Mouse (Mus musculus) neural tube, embryonic 12.5 days (tissue): ENCODE results near the gene Cyth3. TPM values are rescaled to one million over a fixed set of nuclear protein-coding genes. Genes with fewer than 3 reads are reported as not detected.

Source experiments
- ATAC-seq: fragments of 200-750 bp; cut with Nextera tagmentation; 2 replicates; pipeline ENCODE4 v1.8.0; 2017; ENCODE audit warnings: low read depth, mild to moderate bottlenecking, moderate TSS enrichment, moderate library complexity; ENCODE audit not compliant: low FRiP score
- H3K27ac ChIP-seq: fragments of 300-500 bp; sonication (generic); 2 replicates; pipeline ENCODE4 v1.5.1; 2016
- H3K27me3 ChIP-seq: fragments of 300-500 bp; sonication (generic); replicated peaks from 2 replicates; pipeline ENCODE4 v1.6.1; 2016; ENCODE audit warnings: mild to moderate bottlenecking
- H3K36me3 ChIP-seq: fragments of 300-500 bp; sonication (generic); 2 replicates; pipeline ENCODE4 v1.6.1; 2016; ENCODE audit warnings: mild to moderate bottlenecking
- H3K4me1 ChIP-seq: fragments of 300-500 bp; sonication (generic); 2 replicates; pipeline ENCODE4 v1.6.1; 2016
- H3K4me2 ChIP-seq: fragments of 300-500 bp; sonication (generic); replicated peaks from 2 replicates; pipeline ENCODE4 v1.6.1; 2016; ENCODE audit warnings: mild to moderate bottlenecking
- H3K4me3 ChIP-seq: fragments of 300-500 bp; sonication (generic); 2 replicates; pipeline ENCODE4 v1.5.1; 2016
- H3K9ac ChIP-seq: fragments of 300-500 bp; sonication (generic); 2 replicates; pipeline ENCODE4 v1.6.1; 2016; ENCODE audit warnings: mild to moderate bottlenecking
- H3K9me3 ChIP-seq: fragments of 300-500 bp; sonication (generic); 2 replicates; pipeline ENCODE4 v1.6.1; 2016; ENCODE audit warnings: mild to moderate bottlenecking
- WGBS: fragments of 180-500 bp; shearing (Covaris S2); methylation state at CpG from one replicate; pipeline ENCODE4 v1.1.7; 2016; 5-methylcytosine and 5-hydroxymethylcytosine counted together
- polyA plus RNA-seq: library from polyadenylated mRNA; unstranded; fragments of >200 nt; fragmentation: Nextera tagmentation; extraction: Ambion mirVana; gene quantifications from 2 replicates; pipeline ENCODE4 v1.2.1, GENCODE M21; 2016

Cyth3 gene
- polyA plus RNA-seq, 1 experiment from 2014 or later, result 42.4 TPM

DNA sequence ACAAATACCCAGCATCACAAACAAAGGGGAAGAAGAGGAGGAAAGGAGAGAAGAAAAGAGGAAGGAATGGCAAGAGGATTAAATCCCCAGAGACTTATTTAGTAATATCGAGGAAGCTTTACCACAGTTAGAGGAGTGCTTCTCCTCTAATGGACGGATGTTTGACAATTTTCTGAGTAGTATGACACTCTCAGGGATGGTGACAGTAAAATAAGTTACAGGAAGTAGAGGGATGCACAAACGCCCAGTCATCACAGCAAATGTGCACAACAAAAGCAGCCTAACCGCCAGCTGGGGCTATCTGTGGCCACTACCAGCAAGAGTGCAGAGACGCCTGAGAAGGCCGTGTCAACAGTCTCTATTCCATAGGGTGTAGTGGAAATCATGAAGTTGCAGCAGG is 57.4 kb downstream of the Cyth3 start:
- Histone ChIP-seq H3K27ac (no peak overlapping the region), H3K4me1 (no peaks in the 10 kb centered on the region; the same call in 1 of the 2 replicates), H3K9ac (no peak overlapping the region), H3K9me3 (no peaks in the 10 kb centered on the region), H3K27me3 (no peaks in the 10 kb centered on the region), H3K36me3 (no peaks in the 10 kb centered on the region), H3K4me2 (no peak overlapping the region), H3K4me3 (no peak overlapping the region)
- no peak for ATAC-seq
- WGBS, result 79% methylated on average over 6 of the region's 6 CpGs

DNA sequence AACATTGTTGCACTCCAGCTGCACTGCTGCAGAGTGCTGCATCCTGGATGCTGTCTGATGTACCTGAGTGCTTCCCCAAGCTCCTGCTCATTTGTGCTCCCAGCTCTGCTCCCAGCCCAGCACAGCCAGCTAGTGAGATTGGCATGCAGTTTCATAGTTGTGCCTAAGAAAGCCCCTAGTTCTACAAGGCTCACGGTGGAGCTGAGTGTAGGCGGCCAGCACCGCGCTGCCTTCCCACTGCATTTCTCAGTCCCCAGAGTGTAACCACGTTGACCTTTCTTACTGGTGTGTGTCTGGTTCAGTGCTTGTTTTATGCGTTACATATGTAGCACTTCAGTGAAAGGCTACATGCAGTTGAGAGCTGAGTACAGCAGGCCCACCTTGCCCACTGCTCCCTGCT is 61.4 kb downstream of the Cyth3 start:
- H3K9ac ChIP-seq, result no peak overlapping the region
- H3K4me1 ChIP-seq, result no peaks in the 10 kb centered on the region; the same call in 1 of the 2 replicates
- H3K9me3 ChIP-seq, result no peaks in the 10 kb centered on the region
- no peak overlapping the region for H3K27ac ChIP-seq
- no peak for ATAC-seq
- peaks cover 11% of the 10 kb centered on the region; the same call in 1 of the 2 replicates for H3K36me3 ChIP-seq
- H3K27me3 ChIP-seq, result no peaks in the 10 kb centered on the region
- 72% methylated on average over 6 of the region's 6 CpGs for WGBS
- no peak overlapping the region for H3K4me3 ChIP-seq
- no peak overlapping the region for H3K4me2 ChIP-seq

DNA sequence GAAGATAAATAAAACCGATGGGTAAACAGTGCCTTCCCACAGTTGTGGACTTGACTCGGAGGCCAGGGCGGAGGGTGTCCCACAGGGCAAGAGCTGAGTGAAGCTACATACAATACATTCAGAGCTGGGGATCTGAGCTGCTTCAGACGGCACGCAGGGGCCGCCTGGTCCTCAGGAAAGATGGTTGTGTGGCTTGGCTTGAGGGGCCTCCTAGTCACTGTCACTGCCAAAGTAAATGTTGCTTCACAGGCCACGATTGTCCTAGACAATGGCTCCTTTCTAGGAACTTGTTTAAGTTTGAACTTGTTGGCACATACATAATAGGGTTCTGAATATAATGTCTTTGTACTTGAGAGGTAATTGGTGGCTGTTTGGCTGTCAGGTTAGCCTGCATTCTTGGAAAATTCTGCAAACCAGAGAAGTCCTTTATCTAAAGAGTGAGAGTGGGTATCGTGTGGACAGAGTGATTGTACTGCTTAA is 62.7 kb downstream of the Cyth3 start:
- H3K9me3 ChIP-seq, result no peaks in the 10 kb centered on the region
- H3K9ac ChIP-seq, result no peak overlapping the region
- H3K4me2 ChIP-seq, result no peak overlapping the region
- ATAC-seq, result no peak
- no peaks in the 10 kb centered on the region; the same call in 1 of the 2 replicates for H3K4me1 ChIP-seq
- WGBS, result 80% methylated on average over 8 of the region's 8 CpGs
- no peak overlapping the region for H3K4me3 ChIP-seq
- no peak overlapping the region for H3K27ac ChIP-seq
- H3K27me3 ChIP-seq, result no peaks in the 10 kb centered on the region
- H3K36me3 ChIP-seq, result peaks cover 11% of the 10 kb centered on the region; the same call in 1 of the 2 replicates

DNA sequence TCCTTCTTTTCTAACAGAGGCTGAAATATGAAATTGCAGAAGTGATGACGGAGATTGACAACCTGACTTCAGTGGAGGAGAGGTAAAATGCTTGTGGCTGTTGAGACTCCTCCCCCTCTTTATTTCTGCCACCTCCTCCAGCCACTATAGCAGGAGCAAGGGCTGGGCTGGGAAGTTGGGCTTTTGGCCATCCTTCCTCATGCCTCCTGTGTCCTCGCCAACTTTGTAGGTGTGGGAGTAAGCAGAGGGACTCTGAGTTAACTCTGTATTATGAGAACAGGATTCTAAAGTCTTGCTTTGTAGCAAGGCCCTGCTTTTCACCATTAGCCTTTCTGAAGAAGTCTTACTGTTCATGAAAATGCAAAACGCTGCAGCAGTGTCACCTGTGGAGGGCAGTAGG is 64.2 kb downstream of the Cyth3 start:
- H3K9me3 ChIP-seq, result no peaks in the 10 kb centered on the region
- H3K36me3 ChIP-seq, result peaks cover 11% of the 10 kb centered on the region; the same call in 1 of the 2 replicates
- H3K4me1 ChIP-seq, result no peaks in the 10 kb centered on the region; the same call in 1 of the 2 replicates
- ATAC-seq, result no peak
- no peak overlapping the region for H3K27ac ChIP-seq
- H3K4me3 ChIP-seq, result no peak overlapping the region
- no peak overlapping the region for H3K4me2 ChIP-seq
- no peaks in the 10 kb centered on the region for H3K27me3 ChIP-seq
- no peak overlapping the region for H3K9ac ChIP-seq
- 88% methylated on average over 3 of the region's 3 CpGs for WGBS

DNA sequence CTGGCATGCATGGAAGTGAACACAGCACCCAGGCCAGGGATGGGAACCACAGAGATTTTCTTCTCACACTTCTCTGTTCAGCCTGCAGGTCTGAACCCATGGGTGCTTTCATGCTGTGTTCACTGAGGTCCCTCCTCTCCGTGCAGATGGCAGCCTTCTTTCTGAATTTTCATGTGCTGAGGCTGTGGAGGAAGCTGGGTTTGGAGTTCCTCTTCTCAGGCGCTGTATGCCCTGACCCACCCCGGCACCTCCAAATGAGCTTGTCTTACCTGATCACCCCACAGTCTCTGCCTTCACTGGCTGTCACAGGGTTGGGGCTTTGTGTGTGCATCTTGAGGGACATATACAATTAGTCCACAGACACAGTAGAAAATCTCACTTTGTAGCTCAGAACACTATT is 65.3 kb downstream of the Cyth3 start:
- Histone ChIP-seq H3K4me1 (no peaks in the 10 kb centered on the region; the same call in 1 of the 2 replicates), H3K9me3 (no peaks in the 10 kb centered on the region), H3K9ac (no peak overlapping the region), H3K27ac (no peak overlapping the region), H3K4me2 (no peak overlapping the region), H3K4me3 (no peak overlapping the region), H3K27me3 (no peaks in the 10 kb centered on the region), H3K36me3 (peaks cover 11% of the 10 kb centered on the region; the same call in 1 of the 2 replicates)
- WGBS, result 98% methylated on average over 3 of the region's 3 CpGs
- ATAC-seq, result no peak

DNA sequence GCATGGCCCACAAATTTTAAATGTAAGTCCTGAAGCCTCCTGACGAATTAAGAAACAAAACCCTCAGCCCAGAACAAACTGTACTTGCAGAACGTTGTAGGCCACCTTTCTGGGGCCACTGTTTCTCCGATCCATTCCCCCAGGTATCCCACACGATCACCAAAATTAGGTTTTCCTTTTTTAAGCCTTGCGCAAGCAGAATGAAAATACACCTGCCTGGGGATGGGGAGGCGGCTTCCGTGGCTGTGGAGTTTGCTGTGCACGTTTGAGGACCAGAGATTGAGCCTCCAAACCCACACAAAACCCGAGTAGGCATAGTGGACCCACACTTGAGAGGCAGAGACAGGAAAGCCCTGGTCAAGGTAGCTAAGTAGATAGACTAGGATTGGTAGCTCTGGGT is 68.1 kb downstream of the Cyth3 start:
- H3K27ac ChIP-seq, result no peak overlapping the region
- no peak overlapping the region for H3K9ac ChIP-seq
- no peaks in the 10 kb centered on the region for H3K9me3 ChIP-seq
- peaks cover 21% of the 10 kb centered on the region for H3K36me3 ChIP-seq
- WGBS, result 88% methylated on average over 9 of the region's 9 CpGs
- no peak overlapping the region for H3K4me2 ChIP-seq
- no peak for ATAC-seq
- no peaks in the 10 kb centered on the region for H3K27me3 ChIP-seq
- no peaks in the 10 kb centered on the region; the same call in 1 of the 2 replicates for H3K4me1 ChIP-seq
- H3K4me3 ChIP-seq, result no peak overlapping the region

DNA sequence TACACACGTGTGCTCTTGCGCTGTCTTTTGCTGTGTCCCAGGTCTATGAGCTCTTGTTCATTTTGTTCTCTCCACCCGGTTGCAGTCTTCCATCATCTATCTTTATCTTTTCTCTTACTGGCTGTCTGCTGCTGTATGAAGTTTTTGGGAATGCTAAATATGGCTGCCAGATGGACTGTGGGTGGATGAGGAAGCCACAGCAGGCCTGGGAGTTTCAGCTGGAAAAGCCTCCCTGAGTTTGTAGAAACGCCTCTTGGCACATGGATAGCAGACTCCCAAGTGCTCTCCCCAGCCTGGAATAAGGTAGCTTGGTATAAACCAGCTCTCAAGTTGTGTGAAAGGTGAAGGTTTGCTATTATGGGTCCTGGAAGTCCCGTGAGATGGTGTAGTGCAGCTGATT is 68.7 kb downstream of the Cyth3 start:
- WGBS, result 90% methylated on average over 5 of the region's 5 CpGs
- no peaks in the 10 kb centered on the region for H3K27me3 ChIP-seq
- no peaks in the 10 kb centered on the region; the same call in 1 of the 2 replicates for H3K4me1 ChIP-seq
- ATAC-seq, result no peak
- no peaks in the 10 kb centered on the region for H3K9me3 ChIP-seq
- no peak overlapping the region for H3K27ac ChIP-seq
- H3K4me3 ChIP-seq, result no peak overlapping the region
- no peak overlapping the region for H3K9ac ChIP-seq
- H3K36me3 ChIP-seq, result peaks cover 21% of the 10 kb centered on the region
- no peak overlapping the region for H3K4me2 ChIP-seq

DNA sequence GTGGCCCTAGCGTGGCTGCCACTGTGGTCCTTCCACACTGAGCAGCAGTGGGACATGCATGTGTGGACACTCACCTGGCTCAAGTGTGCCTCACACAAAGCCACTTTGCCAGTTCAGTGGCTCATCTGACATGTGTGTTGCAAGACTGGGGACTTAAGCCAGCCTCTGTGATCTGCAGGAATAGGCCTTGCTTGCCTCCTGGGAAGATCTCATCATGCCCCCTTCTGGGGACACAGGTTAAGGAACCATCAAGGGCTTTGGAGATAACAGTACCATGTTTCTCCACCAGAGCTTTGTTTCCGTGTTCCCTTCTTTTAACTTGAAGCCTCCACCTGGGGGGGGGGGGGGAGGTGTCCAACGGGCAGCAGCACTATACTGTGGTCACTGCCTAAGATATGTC is 74.1 kb downstream of the Cyth3 start:
- Histone ChIP-seq H3K4me3 (no peak overlapping the region), H3K27ac (no peak overlapping the region), H3K9me3 (no peaks in the 10 kb centered on the region), H3K36me3 (peaks cover 24% of the 10 kb centered on the region), H3K9ac (no peak overlapping the region), H3K4me1 (no peaks in the 10 kb centered on the region), H3K27me3 (no peaks in the 10 kb centered on the region), H3K4me2 (no peak overlapping the region)
- 76% methylated on average over 3 of the region's 3 CpGs for WGBS
- no peak for ATAC-seq

DNA sequence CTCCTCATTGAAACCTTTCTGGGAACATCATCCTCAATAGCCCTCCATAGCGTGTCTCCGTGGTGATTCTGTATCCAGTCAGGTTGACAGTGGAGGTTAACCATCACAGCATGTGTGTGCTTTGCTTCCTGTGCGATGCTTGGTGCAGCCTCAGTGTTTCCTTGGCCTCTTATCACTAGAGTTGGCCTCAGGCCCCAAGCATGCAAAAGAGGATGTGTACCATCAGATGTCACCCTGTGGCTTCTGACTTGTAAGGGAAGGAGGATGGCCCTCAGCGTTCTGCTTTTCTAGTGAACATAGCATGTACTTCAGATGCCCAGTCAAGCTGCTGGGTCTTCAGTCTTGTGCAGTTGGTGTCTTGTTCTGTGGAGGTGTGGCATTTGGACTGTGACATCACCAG is 76.2 kb downstream of the Cyth3 start:
- Histone ChIP-seq H3K9ac (no peak overlapping the region), H3K9me3 (no peaks in the 10 kb centered on the region), H3K27me3 (no peaks in the 10 kb centered on the region), H3K4me3 (no peak overlapping the region), H3K4me1 (no peaks in the 10 kb centered on the region), H3K27ac (no peak overlapping the region), H3K36me3 (peaks cover 44% of the 10 kb centered on the region), H3K4me2 (no peak overlapping the region)
- WGBS, result 90% methylated on average over 4 of the region's 4 CpGs
- no peak for ATAC-seq

DNA sequence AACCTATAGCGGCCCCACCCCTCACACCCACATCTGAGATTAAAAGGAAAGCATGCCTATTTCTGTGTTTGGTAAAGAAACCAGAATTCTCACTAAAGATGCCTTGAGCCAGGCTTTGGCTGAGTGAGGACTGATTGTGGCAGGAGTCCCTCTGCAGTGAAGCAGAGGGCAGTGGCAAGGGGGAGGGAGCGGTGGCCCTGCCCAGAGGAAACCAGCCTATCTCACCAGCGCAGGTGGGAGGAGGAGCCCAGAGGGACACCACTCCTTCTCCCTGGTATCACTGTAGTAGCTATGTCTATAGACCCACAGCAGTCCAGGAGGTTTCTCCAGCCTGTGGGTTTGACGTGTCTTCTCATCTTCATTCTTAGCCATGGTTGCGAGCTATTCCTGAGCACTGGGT is 78.0 kb downstream of the Cyth3 start:
- peaks cover 46% of the 10 kb centered on the region for H3K36me3 ChIP-seq
- WGBS, result 91% methylated on average over 5 of the region's 5 CpGs
- ATAC-seq, result no peak

DNA sequence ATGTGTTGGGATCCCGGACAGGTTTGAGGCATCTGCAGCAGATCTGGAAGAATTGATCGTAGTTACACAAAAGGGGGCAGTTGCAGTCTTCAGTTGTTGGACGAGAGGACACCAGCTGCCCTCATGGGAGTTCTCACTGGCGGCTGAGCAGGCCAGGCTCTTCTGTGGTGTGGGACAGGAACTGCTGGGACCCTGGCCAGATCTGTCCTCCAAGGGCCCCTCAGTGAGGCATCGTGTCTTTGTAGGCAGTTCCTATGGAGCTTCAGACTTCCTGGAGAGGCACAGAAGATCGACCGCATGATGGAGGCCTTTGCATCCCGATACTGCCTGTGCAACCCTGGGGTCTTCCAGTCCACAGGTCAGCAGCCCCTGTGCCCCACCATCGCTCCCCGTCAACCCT is 78.8 kb downstream of the Cyth3 start:
- no peak for ATAC-seq
- H3K9ac ChIP-seq, result no peak overlapping the region

More for the DNA sequence above, 78.0 kb downstream of the Cyth3 start:
- H3K4me2 ChIP-seq, result no peak overlapping the region
- no peaks in the 10 kb centered on the region for H3K9me3 ChIP-seq
- H3K27ac ChIP-seq, result no peak overlapping the region
- no peaks in the 10 kb centered on the region for H3K4me1 ChIP-seq
- no peak overlapping the region for H3K4me3 ChIP-seq
- no peaks in the 10 kb centered on the region for H3K27me3 ChIP-seq
- H3K9ac ChIP-seq, result no peak overlapping the region

DNA sequence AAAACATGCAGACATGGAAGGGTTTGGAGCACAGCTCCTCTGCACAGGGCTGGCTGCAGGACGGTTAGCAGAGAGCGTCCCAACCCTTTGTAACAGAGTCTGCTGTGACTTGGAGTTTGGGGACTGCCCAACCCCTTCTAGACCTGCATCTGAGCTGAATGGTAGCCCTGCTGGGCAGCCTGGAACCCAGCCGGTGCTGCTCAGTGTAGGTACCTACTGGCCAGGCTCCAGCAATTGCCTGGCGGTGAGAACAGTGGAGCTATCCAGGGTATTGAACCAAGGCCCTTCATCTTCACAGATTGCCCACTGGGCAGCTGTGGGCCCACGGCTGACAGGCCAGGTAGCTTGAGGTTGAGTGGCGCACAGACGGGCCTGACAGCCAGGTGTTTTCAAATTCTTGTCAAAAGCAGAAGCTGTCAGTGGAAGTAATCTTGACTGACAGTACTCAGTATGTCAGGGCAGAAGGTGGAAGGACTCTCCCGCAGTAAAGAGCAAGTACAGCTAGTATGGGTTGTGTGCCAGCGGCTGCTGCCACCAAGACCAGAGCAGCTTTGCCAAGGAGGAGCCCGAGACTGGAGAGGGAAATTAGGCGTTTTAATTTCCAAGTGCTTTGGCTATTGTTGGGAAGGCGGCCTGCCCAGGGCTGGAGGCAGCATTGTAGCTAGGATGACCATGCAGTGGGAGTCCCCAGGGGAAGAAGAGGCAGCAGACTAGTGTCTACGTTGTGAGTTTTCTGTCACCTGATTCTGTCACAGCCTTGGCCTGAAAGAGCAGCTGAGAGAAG is 82.8 kb downstream of the Cyth3 start:
- ATAC-seq, result no peak
- Histone ChIP-seq H3K4me3 (no peak overlapping the region), H3K9me3 (no peaks in the 10 kb centered on the region), H3K36me3 (peaks cover 67% of the 10 kb centered on the region), H3K27me3 (no peaks in the 10 kb centered on the region), H3K4me1 (no peaks in the 10 kb centered on the region), H3K27ac (no peak overlapping the region), H3K9ac (no peak overlapping the region), H3K4me2 (no peak overlapping the region)
- 80% methylated on average over 13 of the region's 13 CpGs for WGBS

More for the DNA sequence above, 78.8 kb downstream of the Cyth3 start:
- Histone ChIP-seq H3K9me3 (no peaks in the 10 kb centered on the region), H3K4me3 (no peak overlapping the region), H3K4me1 (no peaks in the 10 kb centered on the region), H3K27ac (no peak overlapping the region), H3K4me2 (no peak overlapping the region), H3K27me3 (no peaks in the 10 kb centered on the region), H3K36me3 (peaks cover 46% of the 10 kb centered on the region)
- WGBS, result 91% methylated on average over 10 of the region's 10 CpGs

DNA sequence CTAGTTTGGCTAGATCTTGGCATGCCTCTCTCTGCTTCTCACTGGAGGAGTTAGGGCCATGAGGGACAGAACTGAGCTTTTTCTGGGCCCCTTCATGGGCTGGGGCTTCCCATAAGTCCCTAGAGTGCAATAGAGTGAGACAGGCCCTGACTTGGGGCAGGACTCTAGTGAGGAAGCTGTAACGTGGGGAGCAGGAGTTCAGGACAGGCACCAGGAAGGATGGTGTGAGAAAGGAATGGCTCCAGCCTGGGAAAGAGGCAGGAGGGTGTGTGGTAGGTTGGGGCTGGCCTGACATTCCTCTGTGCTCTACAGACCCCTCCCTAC is 83.4 kb downstream of the Cyth3 start:
- Histone ChIP-seq H3K9ac (no peak overlapping the region), H3K36me3 (peaks cover 69% of the 10 kb centered on the region), H3K4me1 (no peaks in the 10 kb centered on the region), H3K4me3 (no peak overlapping the region), H3K4me2 (no peak overlapping the region), H3K27ac (no peak overlapping the region), H3K27me3 (no peaks in the 10 kb centered on the region), H3K9me3 (no peaks in the 10 kb centered on the region)
- 64% methylated on average over 1 of the region's 1 CpGs for WGBS
- ATAC-seq, result no peak
